Mouse (Mus musculus) testis, postnatal 14 days (tissue): Measurements from ENCODE around the gene Dscaml1.
A peak's percentile ranks its signal among the peaks of the same experiment; 100 is the strongest.

Source experiments
- DNase-seq: peaks from one replicate; pipeline ENCODE4 v3.0.0; 2021; ENCODE audit warnings: low spot score

Gene Dscaml1

DNA sequence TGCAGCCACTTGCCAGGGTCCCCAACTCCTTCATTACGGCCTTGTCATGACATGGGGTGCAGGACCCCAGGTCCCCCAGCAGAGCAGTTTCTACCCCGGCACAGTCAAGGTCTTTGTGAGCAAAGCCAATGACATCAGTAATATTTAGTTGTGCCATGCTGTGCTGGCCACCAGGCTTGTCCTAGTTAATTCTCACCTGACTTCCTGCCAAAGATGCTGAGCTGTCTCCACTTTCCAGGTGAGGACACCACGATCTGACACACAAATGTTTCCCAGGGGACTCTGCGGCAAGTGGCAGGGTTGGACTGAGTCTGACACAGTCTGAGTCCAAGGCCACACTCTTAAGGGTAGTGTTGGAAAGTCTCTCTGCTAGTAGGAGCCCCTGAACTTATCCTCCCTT is at the start of gene Dscaml1:
Dscaml1 (plus strand) TSS at position 173 of the 400 bp plus-strand sequence.
- DNase-seq: no peak

DNA sequence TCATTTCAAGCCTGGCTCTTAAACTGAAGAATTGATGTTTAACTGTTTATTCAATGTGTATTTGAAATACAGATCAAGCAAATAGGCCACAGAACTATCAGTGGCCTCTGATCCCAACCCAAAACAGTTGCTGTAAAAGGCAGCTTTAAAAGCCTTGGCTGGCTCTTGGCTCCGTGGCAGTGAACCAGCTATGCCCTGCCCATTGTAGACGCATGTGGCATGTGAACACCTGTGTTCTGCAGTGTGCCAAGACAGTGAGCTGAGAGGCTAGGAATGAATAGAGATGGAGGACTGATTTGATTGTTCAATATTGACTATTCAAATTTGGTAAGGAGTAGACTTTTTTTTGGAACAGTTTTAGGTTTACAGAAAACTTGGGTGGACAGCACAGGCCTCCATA is 49.5 kb upstream of the Dscaml1 start:
- no peak for DNase-seq

DNA sequence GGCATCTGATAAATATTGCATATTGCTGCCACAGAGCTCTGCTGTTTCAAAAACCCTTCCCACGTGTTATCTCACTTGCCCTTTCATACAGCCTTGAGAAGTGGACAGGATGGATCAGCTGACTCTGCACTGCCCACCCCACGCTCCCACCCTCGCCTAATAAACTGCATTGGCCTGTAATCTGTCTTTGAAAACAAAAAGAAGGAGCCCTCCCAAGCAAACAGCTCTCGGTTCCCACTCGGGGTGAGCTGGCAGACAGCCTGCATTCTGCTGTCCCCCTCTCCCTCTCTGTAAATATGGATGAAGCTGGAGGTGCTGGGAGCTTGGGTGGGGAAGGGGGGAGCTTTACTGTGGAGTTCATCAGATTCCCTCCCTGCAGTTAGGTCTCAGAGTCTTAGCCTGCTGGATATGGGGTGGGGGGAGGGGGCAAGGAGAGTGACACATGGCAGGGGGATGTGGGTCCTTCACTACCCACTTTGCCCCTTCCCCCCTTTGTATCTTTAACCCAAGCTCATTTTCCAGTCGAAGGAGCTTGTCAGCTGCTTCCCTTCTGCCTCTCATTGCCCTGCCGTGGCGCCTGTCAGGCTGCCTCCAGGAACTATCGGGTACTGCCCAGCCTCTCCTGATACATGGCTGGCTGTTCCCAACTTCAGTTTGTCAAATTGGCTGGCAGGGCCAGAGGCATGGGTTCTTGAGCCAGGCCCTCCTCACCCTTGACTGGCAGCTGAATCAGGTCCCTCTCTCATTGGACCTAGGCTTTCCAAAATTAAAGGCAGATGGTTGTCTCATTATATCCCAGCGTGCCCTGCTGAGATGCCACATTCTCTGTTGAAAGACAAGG is 45.8 kb upstream of the Dscaml1 start:
- DNase-seq: peak; percentile 36

DNA sequence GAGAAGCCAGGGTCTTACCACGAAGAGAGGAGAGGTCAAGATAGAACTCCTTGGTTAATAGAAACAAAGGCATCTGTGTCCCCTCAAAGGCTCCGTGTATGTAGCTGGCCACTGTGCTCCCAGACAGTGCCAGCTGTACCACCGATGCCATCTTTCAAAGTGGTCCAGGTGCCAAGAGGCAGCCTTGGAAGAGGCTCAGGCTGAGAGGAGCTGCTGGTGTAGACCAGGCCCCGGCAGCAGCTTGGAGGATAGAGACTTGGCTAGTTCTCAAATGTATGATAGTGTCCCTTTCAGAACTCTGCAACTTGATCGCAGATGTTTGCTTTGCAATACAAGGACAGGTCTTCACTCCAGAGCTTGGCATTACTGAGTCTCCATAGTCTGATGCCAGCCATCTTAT is 44.1 kb upstream of the Dscaml1 start:
- no peak for DNase-seq

DNA sequence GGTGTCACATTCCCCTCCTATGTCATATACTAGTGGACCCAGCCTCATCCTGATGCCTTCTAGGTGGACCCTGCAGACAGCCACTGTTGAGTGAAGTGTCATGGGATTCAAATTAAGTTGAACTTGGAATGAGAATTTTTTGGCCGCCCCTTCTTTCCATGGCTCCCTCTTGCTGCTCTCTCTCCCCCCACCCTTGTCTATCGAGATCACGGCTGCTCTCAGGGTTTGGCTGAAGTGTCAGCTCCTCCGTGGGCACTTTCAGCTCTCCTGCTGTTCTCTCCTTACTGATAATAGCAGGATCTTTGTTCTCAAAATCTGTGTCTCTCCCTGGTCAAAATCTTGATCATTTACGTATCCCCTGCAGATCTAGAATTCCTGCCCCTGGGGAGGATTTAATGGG is 43.6 kb upstream of the Dscaml1 start:
- no peak for DNase-seq

DNA sequence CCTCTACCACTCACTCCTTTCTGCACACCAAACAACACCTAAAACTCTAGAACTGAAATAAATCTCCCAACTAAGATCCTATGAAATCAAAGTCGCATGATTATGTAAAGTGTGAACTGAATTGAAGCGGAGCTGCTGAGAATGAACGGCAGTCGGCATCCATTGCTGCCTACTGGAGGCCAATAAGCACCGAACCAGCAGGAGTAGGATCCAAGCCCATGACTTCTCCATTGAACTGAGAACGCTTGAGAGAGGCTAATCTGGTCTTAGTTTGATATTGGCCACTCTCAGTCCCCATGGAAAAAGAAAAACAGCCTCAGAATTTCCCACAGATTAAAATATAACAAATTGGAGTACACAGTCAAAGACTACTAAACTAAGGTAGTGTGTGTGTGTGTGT is 42.5 kb upstream of the Dscaml1 start:
- DNase-seq: no peak

DNA sequence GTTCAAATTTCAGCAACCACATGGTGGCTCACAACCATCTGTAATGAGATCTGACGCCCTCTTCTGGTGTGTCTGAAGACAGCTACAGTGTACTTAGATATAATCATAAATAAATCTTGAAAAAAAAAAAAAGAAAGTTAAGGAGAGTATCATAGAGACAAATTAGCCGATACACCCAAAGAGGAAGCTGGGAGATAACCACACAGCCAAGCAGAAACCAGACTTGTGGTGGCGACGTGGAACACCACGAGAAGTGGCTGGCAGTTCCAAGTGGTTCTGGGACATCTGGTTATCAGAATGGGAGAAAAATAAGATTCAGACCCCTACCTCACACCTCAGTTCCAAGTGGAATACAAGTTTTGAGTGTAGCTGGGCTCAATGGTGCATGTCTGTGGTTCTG is 39.7 kb upstream of the Dscaml1 start:
- DNase-seq: no peak

DNA sequence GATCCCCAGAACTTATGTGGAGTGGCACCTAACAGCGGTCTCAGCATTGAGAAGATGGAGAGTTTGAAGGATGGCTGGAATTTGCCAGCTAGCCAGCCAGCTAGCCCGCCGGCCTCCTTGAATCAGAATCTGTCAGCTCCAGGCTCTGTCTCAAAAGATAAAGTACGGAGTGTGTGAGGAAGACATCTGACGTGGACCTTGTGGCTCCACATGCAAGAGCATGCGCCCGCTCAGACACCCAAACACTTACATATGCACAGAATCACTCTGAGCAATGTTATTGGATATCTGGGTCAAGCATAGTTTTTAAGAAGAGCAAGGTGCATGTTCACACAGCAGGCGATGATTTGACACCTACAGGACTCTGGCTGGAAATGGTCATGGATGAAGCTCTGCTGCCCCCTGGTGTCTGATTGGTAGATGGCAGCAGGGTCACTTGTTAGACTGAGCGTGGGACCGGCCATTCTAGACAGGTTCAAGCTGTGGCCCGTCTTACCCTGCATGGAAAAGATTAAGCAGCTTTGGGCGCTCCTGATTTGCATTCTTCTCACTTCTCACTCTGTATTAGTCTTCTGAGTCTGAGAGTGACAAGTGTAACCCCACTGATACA is 37.9 kb upstream of the Dscaml1 start:
- peak; percentile 68 for DNase-seq

DNA sequence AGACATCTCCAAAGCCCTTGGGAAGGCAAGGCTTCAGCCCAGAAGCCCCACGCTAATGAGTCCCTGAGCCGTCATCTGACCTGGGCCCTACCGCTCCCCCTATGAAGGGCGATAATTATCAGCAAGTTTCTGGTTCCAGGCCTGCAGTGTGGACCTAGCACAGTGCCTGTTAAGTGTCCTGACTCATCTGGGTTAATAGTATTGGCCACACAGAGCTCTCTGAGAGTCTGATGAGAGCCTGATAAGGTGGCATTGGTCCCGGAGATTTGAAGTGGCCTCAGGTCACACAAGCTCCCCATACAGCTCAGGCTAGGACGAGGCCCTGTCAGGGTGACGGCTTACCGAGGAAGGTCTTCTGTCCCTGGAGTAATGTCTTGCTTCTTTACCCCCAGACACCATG is 36.8 kb upstream of the Dscaml1 start:
- no peak for DNase-seq

DNA sequence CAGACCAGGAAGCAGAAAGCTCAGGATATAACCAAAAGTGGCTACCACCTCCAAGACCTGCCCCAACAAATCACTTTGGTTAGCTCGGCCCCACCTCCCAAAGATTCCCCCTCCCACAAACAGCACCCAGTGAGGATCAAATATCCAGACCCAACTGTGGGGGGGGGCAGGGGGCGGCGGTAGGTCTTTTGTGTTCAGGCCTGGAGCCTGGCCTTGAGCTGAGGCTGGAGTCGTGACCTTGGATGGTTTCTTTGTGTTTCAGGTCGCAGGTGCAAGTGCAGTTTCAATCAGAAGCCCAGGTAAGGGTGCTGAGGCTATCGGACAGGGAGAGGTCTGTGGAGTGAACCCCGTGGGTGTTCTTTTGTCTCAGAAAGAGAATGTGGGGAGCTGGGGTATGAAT is 35.1 kb upstream of the Dscaml1 start:
- DNase-seq: no peak

DNA sequence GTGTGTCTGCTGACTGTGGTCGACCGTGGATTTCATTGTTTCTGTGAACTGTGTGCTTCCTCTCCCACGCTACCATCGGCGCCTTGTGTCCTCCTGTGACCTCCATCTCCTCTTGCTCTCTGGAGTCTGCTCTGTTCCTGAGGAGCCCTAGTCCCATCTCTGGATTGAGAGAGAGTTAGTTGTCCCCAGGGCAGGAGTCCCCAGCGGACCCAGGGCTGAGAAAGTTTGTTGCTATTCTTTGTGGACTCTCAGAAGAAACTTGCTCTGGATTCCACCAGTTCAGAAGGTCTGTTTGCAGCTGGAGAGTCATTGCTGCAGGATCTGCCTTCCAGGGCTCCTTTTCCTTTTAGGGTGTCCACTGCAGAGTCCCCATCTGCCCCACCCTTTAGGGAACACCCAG is 31.2 kb upstream of the Dscaml1 start:
- no peak for DNase-seq

DNA sequence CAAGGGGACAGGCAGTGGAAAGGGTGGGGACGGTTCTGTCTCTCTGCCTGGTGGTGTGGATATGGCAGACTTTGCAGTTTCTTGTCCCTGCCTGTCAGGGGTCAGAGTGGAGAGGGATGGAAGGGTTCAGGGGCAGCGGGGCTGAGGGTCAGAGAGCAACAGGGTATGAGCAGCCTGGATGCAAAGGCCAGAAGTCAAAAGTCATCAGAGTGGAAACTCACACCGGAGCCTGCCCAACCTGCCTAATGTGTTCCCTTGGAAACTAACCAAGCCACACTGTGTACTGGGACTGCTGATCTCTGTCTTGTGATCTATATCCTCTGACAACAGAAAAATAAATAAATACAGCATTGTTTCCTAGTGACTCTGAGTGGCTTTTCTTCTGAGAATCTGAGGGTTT is 30.6 kb upstream of the Dscaml1 start:
- no peak for DNase-seq

DNA sequence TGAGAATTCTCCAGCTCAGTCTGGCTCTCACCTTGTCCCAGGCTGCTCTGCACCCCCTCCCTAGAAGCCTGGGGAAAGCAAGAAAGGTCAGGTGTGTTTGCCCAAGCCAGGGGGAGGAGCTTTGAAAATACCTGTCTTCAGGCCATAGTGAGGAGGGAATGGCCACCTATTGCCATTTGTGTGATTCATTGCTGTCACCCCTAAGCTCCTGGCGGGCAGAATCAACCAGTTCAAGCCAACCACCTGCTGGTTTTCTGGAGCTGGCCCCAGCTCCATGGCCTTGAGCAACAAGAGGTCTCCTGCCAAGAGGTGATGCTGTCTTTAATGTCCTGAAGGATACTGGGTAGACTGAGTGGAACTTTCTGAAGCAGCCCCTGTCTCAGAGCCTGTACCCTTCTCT is 28.1 kb upstream of the Dscaml1 start:
- no peak for DNase-seq

DNA sequence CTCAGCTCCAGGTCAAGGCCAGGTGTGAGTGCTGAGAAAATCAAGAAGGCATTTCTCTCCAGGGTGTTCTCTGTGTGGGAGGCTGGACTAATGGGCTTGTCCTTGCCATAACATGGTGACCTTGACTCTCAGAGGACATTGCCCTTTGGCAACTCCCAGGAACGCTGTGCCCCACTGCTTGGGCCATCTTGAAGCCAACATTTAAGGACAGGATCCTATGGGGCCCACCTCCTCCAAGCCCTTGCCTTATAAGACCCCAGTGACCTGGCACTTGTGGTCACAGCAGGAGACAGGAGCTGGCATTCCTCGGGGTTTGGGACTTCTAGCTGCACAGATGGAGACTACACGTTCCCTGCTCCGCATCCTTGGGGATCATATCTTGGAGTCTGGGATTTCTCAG is 27.0 kb upstream of the Dscaml1 start, which contains the start of gene Fxyd2:
Fxyd2 (plus strand) TSS at position 236 of the 400 bp plus-strand sequence.
- no peak for DNase-seq

DNA sequence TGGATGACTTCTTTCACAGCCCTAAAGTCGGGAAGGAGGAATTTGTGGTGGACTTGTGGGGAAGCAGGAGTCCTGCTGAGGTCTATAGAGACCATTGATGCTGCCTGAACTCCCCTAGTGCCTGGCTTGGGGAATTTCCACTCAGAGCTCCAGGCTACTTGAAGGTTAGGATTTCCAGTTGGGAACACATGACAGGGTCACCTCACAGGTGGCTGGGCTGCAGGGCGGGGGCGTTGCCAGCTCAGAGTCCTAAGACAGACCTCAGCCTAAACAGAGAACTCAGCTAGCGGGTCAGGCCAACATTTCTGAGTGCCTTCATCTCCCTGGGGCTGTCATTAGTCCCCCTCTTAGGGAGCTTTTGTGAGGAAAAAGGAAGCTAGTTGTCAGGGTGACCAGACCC is 24.6 kb upstream of the Dscaml1 start:
- DNase-seq: no peak

DNA sequence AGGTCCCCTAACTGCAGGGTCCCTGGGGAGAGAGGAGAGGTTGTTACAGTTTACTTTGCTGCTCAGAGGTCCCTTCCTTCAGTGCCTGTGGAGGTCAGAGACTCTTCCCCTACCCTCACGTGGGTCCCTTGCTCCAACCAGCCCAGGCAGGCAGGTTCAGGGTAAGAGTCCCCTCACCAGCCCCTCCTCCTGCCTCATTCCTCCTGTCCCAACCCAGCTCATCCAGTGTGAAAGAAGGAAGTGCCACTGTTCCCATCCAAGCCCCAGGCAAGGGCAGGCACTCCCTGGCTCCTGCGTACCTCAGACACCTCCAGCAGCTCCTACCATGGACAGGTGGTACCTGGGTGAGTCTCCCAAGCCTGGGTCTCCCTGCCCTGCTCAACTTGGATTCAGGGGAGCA is 23.5 kb upstream of the Dscaml1 start:
- DNase-seq: no peak

DNA sequence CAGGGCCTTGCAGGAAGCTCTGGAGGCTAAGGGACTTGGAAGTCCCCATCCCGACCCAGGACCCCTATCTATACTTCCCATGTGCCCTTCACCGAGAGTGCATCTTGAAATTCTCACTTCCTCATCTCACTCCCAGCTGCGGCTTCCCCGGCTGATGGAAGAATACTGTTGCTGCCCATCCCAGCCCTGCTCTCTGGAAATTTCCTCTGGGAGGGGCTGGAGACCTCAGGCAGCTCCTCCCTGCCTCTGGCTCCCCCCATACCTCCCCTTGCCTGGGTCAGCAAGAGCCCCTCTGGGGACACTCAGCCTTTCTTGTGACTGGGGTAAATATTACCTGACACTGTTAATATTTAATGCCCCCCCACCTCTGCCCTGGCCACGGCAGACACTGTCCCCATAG is 20.7 kb upstream of the Dscaml1 start:
- no peak for DNase-seq

DNA sequence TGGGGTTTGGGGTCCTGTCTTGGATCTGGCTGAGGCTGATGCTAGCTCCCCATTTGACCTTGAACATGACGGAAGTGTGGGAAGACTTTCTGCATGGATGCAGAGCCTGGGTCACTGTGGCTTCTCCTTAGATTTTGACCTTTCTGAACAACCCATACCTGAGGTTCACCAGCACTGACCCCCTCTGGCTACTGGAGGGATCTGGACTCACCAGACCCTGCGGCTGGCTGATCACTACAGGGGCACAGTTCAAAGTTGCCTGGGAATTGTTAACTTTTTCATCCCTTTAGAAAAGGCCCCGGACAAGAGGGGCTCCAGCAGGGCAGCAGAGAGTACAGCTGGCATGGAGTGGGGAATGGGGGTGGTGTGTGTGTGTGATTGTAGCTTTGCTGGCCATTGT is 19.6 kb upstream of the Dscaml1 start:
- DNase-seq: no peak

DNA sequence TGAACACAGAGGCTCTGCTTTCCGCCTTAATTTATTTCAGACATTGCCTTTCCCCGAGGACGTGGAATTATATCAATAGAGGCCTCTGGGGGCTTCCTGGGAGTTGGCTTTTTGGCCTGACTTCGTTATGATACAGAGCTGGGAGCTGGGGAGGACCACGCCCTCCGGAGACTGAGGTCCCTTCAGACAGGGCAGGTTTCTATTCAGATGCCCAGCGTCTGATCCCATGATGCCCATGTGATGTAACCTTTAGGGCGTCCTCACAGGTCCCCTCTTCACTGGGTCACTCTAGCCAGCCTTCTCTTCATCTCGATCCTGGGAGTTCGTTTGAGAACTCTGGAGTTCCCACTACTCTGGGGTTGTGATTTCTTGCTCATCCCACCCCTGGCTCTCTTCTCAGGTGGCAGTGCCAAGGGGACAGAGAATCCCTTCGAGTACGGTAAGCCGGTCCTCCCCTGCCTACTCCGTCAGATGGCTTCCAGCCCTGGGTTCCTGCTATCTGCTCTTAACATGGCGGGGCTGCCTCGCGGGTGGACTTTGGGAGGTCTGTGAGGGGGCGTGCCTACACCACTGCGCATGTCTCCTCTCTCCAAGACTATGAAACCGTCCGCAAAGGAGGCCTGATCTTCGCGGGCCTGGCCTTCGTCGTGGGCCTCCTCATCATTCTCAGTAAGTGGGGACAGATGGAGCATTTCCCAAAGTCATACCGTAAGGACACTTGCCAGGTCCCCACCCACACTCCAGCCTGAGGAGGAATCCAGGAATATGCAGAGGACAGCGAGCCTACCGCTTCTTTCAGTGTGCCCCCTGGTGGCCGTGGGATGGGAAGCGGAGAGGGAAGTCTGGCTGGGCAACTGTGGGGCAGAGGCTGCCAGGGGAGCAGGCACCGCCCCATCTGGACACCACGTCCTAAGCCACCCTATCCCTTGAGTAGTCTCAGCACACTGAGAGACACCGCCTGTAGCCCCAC is 18.4 kb upstream of the Dscaml1 start:
- peak; percentile 73 for DNase-seq

DNA sequence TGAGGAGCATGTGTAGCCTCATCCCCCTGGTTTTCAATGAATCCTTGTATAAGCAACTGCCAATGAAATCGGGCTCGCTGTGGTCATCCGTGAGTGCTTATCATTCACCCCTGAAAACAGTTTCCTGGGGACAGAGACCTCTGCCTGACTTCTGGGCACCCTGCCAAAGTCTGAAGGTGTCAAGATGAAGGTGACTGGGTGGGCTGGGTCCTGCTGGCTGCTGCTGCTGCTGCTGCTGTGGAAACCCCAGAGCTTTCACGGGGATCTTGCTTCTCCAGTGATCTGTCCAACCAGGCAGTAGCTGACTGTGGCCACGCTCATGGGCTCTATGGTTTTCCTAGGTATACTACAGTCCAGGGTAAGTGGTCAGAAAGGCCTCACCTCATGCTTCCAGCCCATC is 16.2 kb upstream of the Dscaml1 start:
- DNase-seq: no peak

DNA sequence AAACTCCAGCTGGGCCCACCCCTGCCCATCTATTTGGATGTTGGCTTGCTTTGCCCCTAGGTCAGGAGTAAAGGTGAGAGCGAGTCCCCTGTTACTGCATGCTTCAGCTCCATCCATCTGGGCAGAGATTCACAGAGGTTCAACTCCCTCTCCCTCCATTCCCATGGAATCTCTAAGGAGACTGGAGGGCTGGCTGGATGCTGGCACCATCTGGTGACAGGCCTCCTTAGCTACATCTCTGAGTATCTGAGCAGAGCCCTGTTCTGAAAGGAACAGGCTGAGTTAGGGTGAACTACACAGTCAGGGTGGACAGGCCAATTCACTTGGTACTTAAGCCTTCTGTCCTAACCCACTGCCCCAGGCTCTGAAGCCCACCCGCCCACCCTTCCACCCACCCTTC is 15.8 kb upstream of the Dscaml1 start:
- DNase-seq: no peak

DNA sequence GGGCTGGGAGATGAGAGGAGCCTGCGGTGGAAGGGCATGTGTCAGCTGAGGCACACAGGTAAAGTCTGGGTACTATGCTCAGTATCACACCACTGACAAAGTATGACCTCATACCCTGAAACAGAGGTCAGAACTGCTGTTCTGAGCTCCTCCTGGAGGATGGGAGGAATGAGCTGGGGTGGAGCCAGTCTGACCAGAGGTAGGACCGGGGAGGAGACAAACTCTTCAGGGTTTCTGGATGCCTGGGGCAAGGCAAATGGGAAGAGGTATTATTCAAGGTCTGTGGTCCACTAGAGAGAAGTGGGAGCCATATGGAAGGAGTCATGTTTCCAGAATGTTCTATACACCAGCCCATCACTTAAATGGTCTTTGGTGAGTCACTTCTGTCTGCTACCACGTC is 15.3 kb upstream of the Dscaml1 start:
- DNase-seq: no peak

DNA sequence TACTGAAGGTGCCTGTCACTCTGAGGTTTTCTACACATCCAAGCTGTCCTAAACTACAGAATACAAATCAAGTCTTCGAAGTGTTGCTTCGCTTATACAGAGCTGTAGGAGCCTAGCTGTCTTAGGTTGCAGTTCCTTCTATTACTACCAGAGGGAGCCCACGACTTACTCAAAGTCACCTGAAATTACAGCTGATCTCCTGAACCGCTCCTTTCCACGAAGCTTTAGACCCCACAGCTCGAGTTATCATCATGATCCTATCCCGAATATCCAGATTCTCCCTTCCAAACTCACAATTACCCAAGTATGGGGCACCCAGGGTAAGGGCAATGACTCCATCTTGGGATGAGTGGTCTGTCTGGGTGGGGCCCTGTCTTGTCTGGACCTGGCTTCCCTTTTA is 14.6 kb upstream of the Dscaml1 start:
- no peak for DNase-seq
